Mouse (Mus musculus): Measurements from ENCODE around the gene Cnep1r1.
A peak's percentile ranks its signal among the peaks of the same experiment; 100 is the strongest.

Cnep1r1 gene

DNA sequence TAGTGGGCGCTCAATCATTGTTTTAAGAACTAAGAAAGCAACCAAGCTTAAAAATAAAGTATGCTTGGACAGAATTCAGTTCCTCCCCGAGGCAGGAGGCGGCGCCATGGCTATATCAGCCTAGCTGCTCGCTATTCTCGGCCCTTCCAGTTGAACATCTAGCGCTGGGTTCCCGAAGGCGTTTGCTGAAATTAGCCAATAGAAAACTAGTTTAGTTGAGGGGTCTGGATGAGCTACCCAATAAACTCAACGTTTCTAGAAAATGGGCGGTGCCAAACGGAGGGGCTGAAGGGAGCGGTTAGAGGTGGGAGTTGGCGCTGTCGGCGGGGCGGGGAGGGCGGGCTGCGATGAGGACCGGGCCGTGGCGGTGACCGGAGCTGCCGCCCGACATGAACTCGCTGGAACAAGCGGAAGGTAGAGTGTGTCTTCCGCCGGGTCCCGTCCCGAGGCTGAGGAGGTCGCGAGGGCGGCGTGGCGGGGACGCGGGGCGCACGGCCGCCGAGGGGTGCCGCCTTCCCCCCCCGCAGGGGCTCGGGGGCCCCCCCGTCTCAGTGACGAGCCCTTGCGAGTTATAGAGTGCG is at the start of gene Cnep1r1:
TSS of gene Cnep1r1 (plus strand) at position 314 of the 581 bp plus-strand sequence.
- peak; percentile 99 for DNase-seq (ENCODE audit: low read depth, low spot score)

GRCm38 (mm10) chr8:88082183-88082582 is 36.4 kb upstream of the Cnep1r1 start:
- DNase-seq (ENCODE audit: low read depth, low spot score) = no peak

DNA sequence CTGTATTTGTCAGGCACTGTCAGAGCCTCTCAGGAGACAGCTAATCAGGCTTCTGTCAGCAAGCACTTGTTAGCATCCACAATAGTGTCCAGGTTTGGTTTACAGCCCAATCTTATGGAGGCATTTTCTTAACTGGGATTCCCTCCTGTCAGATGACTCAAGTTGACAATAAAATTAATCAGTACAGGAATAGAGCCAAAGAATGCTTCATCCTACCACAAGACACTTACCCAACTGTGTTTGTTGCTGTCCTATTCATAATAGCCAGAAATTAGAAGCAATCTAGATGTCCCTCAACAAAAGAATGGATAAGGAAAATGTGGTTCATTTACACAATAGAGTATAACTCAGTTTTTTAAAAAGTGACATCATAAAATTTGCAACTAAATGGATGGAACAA is 30.6 kb upstream of the Cnep1r1 start:
- DNase-seq (ENCODE audit: low read depth, low spot score) = no peak

DNA sequence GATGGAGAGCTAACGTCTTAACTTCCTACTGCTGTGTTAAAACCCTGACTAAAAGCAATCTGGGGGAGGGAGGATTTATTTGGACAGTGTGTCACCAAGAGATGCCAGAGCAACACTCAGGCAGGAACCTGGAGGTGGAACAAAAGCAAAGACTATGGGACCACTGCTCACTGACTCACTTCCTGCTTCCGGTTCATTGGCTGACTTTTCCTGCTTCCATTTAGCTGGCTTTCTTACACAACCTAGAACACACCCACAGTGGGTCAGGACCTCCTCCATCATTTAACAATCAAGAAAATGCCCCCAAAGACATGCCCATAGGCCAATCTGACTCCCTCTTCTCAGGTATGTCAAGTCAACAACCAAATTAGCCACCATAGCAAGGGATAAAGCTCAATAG is 26.9 kb upstream of the Cnep1r1 start:
- DNase-seq (ENCODE audit: low read depth, low spot score) = no peak

GRCm38 (mm10) chr8:88093367-88093766 is 25.2 kb upstream of the Cnep1r1 start:
- DNase-seq (ENCODE audit: low read depth, low spot score) = no peak

GRCm38 (mm10) chr8:88098856-88099255 is 19.7 kb upstream of the Cnep1r1 start:
- DNase-seq (ENCODE audit: low read depth, low spot score) = no peak

- peak; percentile 73 for DNase-seq (ENCODE audit: low read depth, low spot score)
Observed at GRCm38 (mm10) chr8:88099526-88099925, 19.0 kb upstream of the Cnep1r1 start.

- DNase-seq (ENCODE audit: low read depth, low spot score) = no peak
Observed at GRCm38 (mm10) chr8:88109241-88109640, 9.3 kb upstream of the Cnep1r1 start.

DNA sequence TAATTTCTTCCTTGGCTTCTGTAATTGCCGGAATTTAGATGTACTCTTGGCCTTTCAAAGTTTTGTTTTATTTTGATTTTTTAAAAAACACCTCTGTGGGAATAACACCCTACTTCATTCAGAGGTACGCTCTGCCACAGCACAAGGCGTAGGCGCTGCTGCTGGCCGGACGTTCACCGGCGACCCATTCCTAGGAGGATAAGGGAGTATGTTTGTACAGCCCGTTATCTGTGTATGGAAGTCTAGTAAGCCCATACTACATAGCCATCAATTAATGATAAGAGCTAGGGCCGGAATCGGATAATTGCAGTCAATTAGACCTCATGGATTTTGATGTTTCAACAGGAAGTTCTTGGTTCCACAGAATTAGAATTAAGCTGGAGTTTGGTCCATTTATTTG is 507 bp downstream of the Cnep1r1 start:
- no peak for DNase-seq (ENCODE audit: low read depth, low spot score)

DNA sequence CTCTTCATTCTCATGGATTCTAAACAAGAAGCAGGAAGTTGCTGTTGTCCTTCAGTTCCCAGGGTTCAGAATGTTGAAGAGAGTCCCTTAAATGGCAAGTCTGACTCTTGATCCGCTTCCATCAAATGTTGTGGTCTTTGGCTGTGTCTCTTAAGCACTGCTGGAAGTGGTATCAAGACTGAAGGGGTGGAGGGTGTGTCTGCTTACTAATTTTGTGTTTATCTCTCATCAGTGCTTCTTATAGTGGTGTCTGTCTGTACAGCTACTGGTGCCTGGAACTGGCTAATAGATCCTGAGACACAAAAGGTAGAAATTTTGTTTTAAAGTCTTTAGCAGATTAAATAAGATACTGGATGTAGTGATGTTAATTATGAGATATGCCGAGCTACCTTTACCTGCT is 6.3 kb downstream of the Cnep1r1 start:
- DNase-seq (ENCODE audit: low read depth, low spot score) = no peak

- DNase-seq (ENCODE audit: low read depth, low spot score) = no peak
Observed at GRCm38 (mm10) chr8:88129397-88129796, 10.8 kb downstream of the Cnep1r1 start.

GRCm38 (mm10) chr8:88130754-88131317 is 12.3 kb downstream of the Cnep1r1 start:
- no peak for DNase-seq (ENCODE audit: low read depth, low spot score)

- DNase-seq (ENCODE audit: low read depth, low spot score) = peak; percentile 95
Observed at GRCm38 (mm10) chr8:88137748-88138484, 19.3 kb downstream of the Cnep1r1 start, which contains the start of gene Heatr3. Gene Heatr3 (plus strand): TSS chr8:88137855.

- DNase-seq (ENCODE audit: low read depth, low spot score) = no peak
Observed at GRCm38 (mm10) chr8:88139256-88139655, 20.7 kb downstream of the Cnep1r1 start.

GRCm38 (mm10) chr8:88141629-88142028 is 23.1 kb downstream of the Cnep1r1 start:
- no peak for DNase-seq (ENCODE audit: low read depth, low spot score)

GRCm38 (mm10) chr8:88144041-88144440 is 25.5 kb downstream of the Cnep1r1 start:
- no peak for DNase-seq (ENCODE audit: low read depth, low spot score)

GRCm38 (mm10) chr8:88150910-88151371 is 32.4 kb downstream of the Cnep1r1 start:
- DNase-seq (ENCODE audit: low read depth, low spot score) = no peak

DNA sequence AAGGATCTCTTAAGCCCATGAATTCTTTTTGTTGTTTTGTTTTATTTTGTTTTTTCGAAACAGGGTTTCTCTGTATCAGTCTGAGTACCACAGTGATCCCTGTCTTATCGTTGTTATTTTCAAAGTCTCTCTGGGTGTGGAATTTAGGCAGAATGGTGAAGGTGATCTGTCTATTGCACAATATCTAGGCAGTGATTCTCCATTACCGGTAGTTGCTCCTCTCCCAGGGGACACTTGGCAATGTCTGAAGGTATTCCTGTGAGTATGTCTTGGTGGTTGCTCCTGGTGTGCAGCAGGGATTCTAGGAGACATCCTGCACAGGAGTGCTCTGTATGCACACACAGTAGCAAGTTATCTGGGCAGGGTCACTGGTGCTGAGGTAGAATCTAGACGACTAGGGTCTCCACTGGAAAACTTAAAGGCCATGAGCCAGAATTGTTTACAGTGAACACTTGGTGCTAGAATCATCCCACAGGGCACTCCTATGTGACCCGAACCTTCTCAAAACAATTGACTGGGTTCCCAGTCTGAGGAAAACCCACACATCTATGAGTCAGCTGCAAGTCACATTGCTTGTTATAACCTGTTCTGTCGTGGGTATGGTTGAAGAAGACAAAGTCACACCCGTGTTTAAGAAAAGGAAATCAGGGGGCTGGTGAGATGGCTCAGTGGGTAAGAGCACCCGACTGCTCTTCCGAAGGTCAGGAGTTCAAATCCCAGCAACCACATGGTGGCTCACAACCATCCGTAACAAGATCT is 41.8 kb downstream of the Cnep1r1 start:
- no peak for DNase-seq (ENCODE audit: low read depth, low spot score)

DNA sequence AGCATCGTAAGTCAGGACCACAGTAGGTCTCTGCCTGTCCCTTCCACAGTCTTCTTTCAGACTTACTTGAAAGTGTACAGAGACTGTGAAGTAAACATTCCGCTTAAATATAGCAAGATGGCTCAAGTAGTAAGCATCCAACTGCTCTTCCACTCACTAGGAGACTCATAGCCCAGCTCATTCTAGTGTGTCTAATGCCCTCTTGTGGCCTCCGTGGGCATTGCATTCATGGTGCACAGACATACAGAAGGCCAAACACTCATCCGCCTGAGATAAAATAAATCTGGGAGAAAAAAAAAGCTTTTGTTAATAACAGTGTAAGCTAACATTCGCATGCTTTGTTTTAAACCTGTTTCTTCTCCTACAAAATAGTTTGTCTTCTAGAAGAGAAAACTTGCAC is 42.9 kb downstream of the Cnep1r1 start:
- peak; percentile 61 for DNase-seq (ENCODE audit: low read depth, low spot score)

GRCm38 (mm10) chr8:88175264-88175663 is 56.7 kb downstream of the Cnep1r1 start:
- no peak for DNase-seq (ENCODE audit: low read depth, low spot score)

- no peak for DNase-seq (ENCODE audit: low read depth, low spot score)
Observed at GRCm38 (mm10) chr8:88177291-88177690, 58.7 kb downstream of the Cnep1r1 start.

- DNase-seq (ENCODE audit: low read depth, low spot score) = no peak
Observed at GRCm38 (mm10) chr8:88183121-88183520, 64.6 kb downstream of the Cnep1r1 start.
